Mouse (Mus musculus) kidney, embryonic 15.5 days (tissue): Measurements from ENCODE around the gene Hist1h4f. TPM values are rescaled to one million over a fixed set of nuclear protein-coding genes. Genes with fewer than 3 reads are reported as not detected.
"Not testable (repeated sequence)": the region's sequence is repeated elsewhere in the genome, so short reads cannot be mapped to it uniquely, and the experiment has no call there.

Experiments used
- ATAC-seq: fragments of 200-750 bp; cut with Nextera tagmentation; replicated peaks from 2 replicates; pipeline ENCODE4 v1.8.0; 2017; ENCODE audit warnings: moderate TSS enrichment; ENCODE audit not compliant: low FRiP score
- H3K27ac ChIP-seq: fragments of 300-500 bp; sonication (generic); 2 replicates; pipeline ENCODE4 v1.5.1; 2015; ENCODE audit warnings: mild to moderate bottlenecking, inconsistent platforms
- H3K27me3 ChIP-seq: fragments of 300-500 bp; sonication (generic); 2 replicates; pipeline ENCODE4 v1.6.1; 2015; ENCODE audit warnings: inconsistent platforms
- H3K36me3 ChIP-seq: fragments of 300-500 bp; sonication (generic); 2 replicates; pipeline ENCODE4 v1.6.1; 2015; ENCODE audit warnings: inconsistent platforms
- H3K4me1 ChIP-seq: fragments of 300-500 bp; sonication (generic); 2 replicates; pipeline ENCODE4 v1.6.1; 2015; ENCODE audit warnings: inconsistent platforms
- H3K4me2 ChIP-seq: fragments of 300-500 bp; sonication (generic); 2 replicates; pipeline ENCODE4 v1.6.1; 2015; ENCODE audit warnings: moderate library complexity, mild to moderate bottlenecking, inconsistent platforms
- H3K4me3 ChIP-seq: fragments of 300-500 bp; sonication (generic); replicated peaks from 2 replicates; pipeline ENCODE4 v1.5.1; 2015; ENCODE audit warnings: mild to moderate bottlenecking, inconsistent platforms
- H3K9ac ChIP-seq: fragments of 300-500 bp; sonication (generic); 2 replicates; pipeline ENCODE4 v1.6.1; 2015; ENCODE audit warnings: mild to moderate bottlenecking, inconsistent platforms
- H3K9me3 ChIP-seq: fragments of 300-500 bp; sonication (generic); replicated peaks from 2 replicates; pipeline ENCODE4 v1.6.1; 2016; ENCODE audit warnings: inconsistent platforms
- WGBS: fragments of 180-500 bp; shearing (Covaris S2); methylation state at CpG from one replicate; pipeline ENCODE4 v1.1.7; 2015; ENCODE audit warnings: mixed read lengths; 5-methylcytosine and 5-hydroxymethylcytosine counted together
- polyA plus RNA-seq: library from polyadenylated mRNA; unstranded; fragments of >200 nt; fragmentation: Nextera tagmentation; extraction: Ambion mirVana; gene quantifications from 2 replicates; pipeline ENCODE4 v1.2.1, GENCODE M21; 2015

Gene Hist1h4f
- 0.96 and 1.3 TPM in 2 replicates for polyA plus RNA-seq

- peaks cover 20% of the 10 kb centered on the region for H3K4me1 ChIP-seq
- peak within 1 kb of the TSS; percentile 51 for H3K4me3 ChIP-seq
- WGBS: under 1% methylated on average over 47 of the region's 47 CpGs
- H3K9ac ChIP-seq: peak within 1 kb of the TSS; percentile 49
- not testable (repeated sequence) for H3K27me3 ChIP-seq, H3K36me3 ChIP-seq, H3K9me3 ChIP-seq
- peak within 1 kb of the TSS; percentile 65 for H3K4me2 ChIP-seq
- peak within 1 kb of the TSS; percentile 94 for H3K27ac ChIP-seq
- peak; percentile 83 for ATAC-seq
These were observed at the start of gene Hist1h4f for GRCm38 (mm10) chr13:23551146-23551834. Gene Hist1h4f (minus strand): TSS chr13:23551648.

- Histone ChIP-seq H3K36me3 (no peaks in the 10 kb centered on the region), H3K9me3 (no peaks in the 10 kb centered on the region), H3K27ac (no peak overlapping the region), H3K4me2 (no peak overlapping the region), H3K4me3 (no peak overlapping the region), H3K9ac (no peak overlapping the region), H3K27me3 (no peaks in the 10 kb centered on the region), H3K4me1 (peaks cover 8% of the 10 kb centered on the region)
- 6% methylated on average over 9 of the region's 9 CpGs for WGBS
- ATAC-seq: 0 out of 2 replicates have a peak, but pooled peaks have one; percentile 56
These were observed 46.5 kb upstream of the Hist1h4f start for GRCm38 (mm10) chr13:23597957-23598356.

GRCm38 (mm10) chr13:23595622-23596372 is 44.3 kb upstream of the Hist1h4f start:
- H3K4me2 ChIP-seq: no peak overlapping the region
- H3K27ac ChIP-seq: no peak overlapping the region
- 84% methylated on average over 7 of the region's 7 CpGs for WGBS
- no peak for ATAC-seq
- no peaks in the 10 kb centered on the region for H3K36me3 ChIP-seq
- peaks cover 8% of the 10 kb centered on the region for H3K4me1 ChIP-seq
- no peaks in the 10 kb centered on the region for H3K27me3 ChIP-seq
- H3K4me3 ChIP-seq: no peak overlapping the region
- H3K9ac ChIP-seq: no peak overlapping the region
- no peaks in the 10 kb centered on the region for H3K9me3 ChIP-seq

GRCm38 (mm10) chr13:23595185-23595584 is 43.7 kb upstream of the Hist1h4f start:
- Histone ChIP-seq H3K4me2 (no peak overlapping the region), H3K9me3 (no peaks in the 10 kb centered on the region), H3K4me3 (no peak overlapping the region), H3K9ac (no peak overlapping the region), H3K27me3 (no peaks in the 10 kb centered on the region), H3K36me3 (no peaks in the 10 kb centered on the region), H3K4me1 (peaks cover 8% of the 10 kb centered on the region), H3K27ac (no peak overlapping the region)
- WGBS: 90% methylated on average over 2 of the region's 2 CpGs
- no peak for ATAC-seq

GRCm38 (mm10) chr13:23593051-23593770 is 41.8 kb upstream of the Hist1h4f start:
- Histone ChIP-seq H3K4me1 (peaks cover 8% of the 10 kb centered on the region), H3K9ac (no peak overlapping the region), H3K27me3 (no peaks in the 10 kb centered on the region), H3K36me3 (no peaks in the 10 kb centered on the region), H3K27ac (peak overlapping the region; percentile 88), H3K4me2 (no peak overlapping the region), H3K9me3 (no peaks in the 10 kb centered on the region), H3K4me3 (no peak overlapping the region)
- peak; percentile 54; the same call in 1 of the 2 replicates for ATAC-seq
- WGBS: 55% methylated on average over 5 of the region's 5 CpGs

GRCm38 (mm10) chr13:23592614-23593013 is 41.2 kb upstream of the Hist1h4f start:
- Histone ChIP-seq H3K9ac (no peak overlapping the region), H3K27ac (peak overlapping the region; percentile 88), H3K9me3 (no peaks in the 10 kb centered on the region), H3K4me1 (peaks cover 8% of the 10 kb centered on the region), H3K4me3 (no peak overlapping the region), H3K4me2 (no peak overlapping the region), H3K27me3 (no peaks in the 10 kb centered on the region), H3K36me3 (no peaks in the 10 kb centered on the region)
- ATAC-seq: no peak
- WGBS: 66% methylated on average over 7 of the region's 7 CpGs

- not testable (repeated sequence) for H3K9me3 ChIP-seq, ATAC-seq, H3K27ac ChIP-seq, H3K9ac ChIP-seq, H3K36me3 ChIP-seq, H3K4me3 ChIP-seq, H3K4me2 ChIP-seq, H3K27me3 ChIP-seq
- WGBS: 77% methylated on average over 7 of the region's 7 CpGs
- peaks cover 11% of the 10 kb centered on the region for H3K4me1 ChIP-seq
These were observed 40.4 kb upstream of the Hist1h4f start for GRCm38 (mm10) chr13:23591886-23592285.

- no peak overlapping the region for H3K4me2 ChIP-seq
- no peak overlapping the region for H3K27ac ChIP-seq
- 93% methylated on average over 7 of the region's 7 CpGs for WGBS
- no peaks in the 10 kb centered on the region for H3K9me3 ChIP-seq
- H3K4me3 ChIP-seq: no peak overlapping the region
- no peak for ATAC-seq
- no peaks in the 10 kb centered on the region for H3K36me3 ChIP-seq
- peaks cover 17% of the 10 kb centered on the region for H3K4me1 ChIP-seq
- H3K27me3 ChIP-seq: no peaks in the 10 kb centered on the region
- no peak overlapping the region for H3K9ac ChIP-seq
These were observed 39.8 kb upstream of the Hist1h4f start for GRCm38 (mm10) chr13:23591206-23591605.

- H3K4me2 ChIP-seq: peak overlapping the region; percentile 59
- H3K9me3 ChIP-seq: no peaks in the 10 kb centered on the region
- H3K27me3 ChIP-seq: no peaks in the 10 kb centered on the region
- H3K27ac ChIP-seq: peak overlapping the region; percentile 98
- 3% methylated on average over 1 of the region's 1 CpGs for WGBS
- H3K36me3 ChIP-seq: no peaks in the 10 kb centered on the region
- peak overlapping the region; percentile 49 for H3K4me3 ChIP-seq
- H3K9ac ChIP-seq: peak overlapping the region; percentile 53
- no peak for ATAC-seq
- H3K4me1 ChIP-seq: peaks cover 31% of the 10 kb centered on the region
These were observed 35.4 kb upstream of the Hist1h4f start for GRCm38 (mm10) chr13:23586940-23587225.

GRCm38 (mm10) chr13:23586099-23586939 is 34.9 kb upstream of the Hist1h4f start:
- no peaks in the 10 kb centered on the region for H3K27me3 ChIP-seq
- peak overlapping the region; percentile 49 for H3K4me3 ChIP-seq
- peak overlapping the region; percentile 98 for H3K27ac ChIP-seq
- ATAC-seq: no peak; the same call in 1 of the 2 replicates
- H3K4me2 ChIP-seq: peak overlapping the region; percentile 59
- peaks cover 32% of the 10 kb centered on the region for H3K4me1 ChIP-seq
- peak overlapping the region; percentile 53 for H3K9ac ChIP-seq
- H3K36me3 ChIP-seq: no peaks in the 10 kb centered on the region
- 1% methylated on average over 22 of the region's 22 CpGs for WGBS
- H3K9me3 ChIP-seq: no peaks in the 10 kb centered on the region

GRCm38 (mm10) chr13:23585442-23586098 is 34.1 kb upstream of the Hist1h4f start:
- H3K4me3 ChIP-seq: peak overlapping the region; percentile 49
- peaks cover 32% of the 10 kb centered on the region for H3K4me1 ChIP-seq
- H3K4me2 ChIP-seq: peak overlapping the region; percentile 59
- not testable (repeated sequence) for H3K9me3 ChIP-seq, H3K36me3 ChIP-seq, H3K27me3 ChIP-seq
- H3K9ac ChIP-seq: peak overlapping the region; percentile 57
- peak overlapping the region; percentile 98 for H3K27ac ChIP-seq
- ATAC-seq: peak; percentile 87
- WGBS: 0% methylated on average over 25 of the region's 36 CpGs
